Mouse (Mus musculus) B cell, adult 2 months (primary cell): ENCODE measurements around the gene Pfas.

Experiments used
- DNase-seq, 2 experiments: peaks; one replicate each; pipeline ENCODE4 v3.0.0; 2022

Gene Pfas

DNA sequence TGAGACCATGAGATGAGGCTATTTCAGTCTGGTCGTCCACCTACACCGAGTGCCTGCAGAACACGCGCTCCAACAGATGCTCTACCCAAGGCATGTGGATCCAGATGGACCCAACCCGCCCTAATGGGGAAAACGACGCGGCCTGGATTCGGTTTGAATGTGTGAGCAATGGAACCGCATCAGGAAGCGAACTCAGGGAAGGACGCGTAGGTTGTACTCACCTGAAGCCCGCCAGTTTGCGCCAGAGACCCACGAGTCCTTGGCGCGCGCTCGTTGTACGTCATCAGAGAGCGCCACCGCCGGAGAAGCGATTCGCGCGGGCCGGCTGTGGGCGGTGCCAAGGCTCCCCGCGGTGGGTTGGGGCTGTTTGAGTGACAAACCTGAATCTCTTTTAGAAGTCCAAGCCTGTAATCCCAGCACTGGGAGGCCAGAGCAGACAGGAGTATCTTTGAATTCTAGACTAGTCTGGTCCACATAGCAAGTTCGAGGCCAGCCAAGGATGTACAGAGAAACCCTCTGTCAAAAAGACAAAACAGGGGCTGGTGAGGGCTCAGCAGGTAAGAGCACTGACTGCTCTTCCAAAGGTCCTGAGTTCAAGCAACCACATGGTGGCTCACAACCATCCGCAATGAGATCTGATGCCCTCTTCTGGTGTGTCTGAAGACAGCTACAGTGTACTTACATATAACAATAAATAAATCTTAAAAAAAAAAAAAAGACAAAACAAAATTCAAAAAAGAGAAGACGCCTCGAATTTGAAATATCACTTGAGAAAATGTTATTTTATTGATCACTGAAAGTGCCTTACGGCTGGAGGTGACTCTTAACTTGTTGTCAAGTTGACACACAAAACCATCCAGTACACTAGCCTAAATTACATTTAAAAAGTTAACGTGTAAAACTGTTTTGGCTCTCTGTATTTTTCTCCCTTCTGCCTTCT, at the start of gene Pfas:
Gene Pfas, minus strand, starts transcription at position 279 of the 940 bp plus-strand sequence.
- peak; percentile 97 for DNase-seq

DNA sequence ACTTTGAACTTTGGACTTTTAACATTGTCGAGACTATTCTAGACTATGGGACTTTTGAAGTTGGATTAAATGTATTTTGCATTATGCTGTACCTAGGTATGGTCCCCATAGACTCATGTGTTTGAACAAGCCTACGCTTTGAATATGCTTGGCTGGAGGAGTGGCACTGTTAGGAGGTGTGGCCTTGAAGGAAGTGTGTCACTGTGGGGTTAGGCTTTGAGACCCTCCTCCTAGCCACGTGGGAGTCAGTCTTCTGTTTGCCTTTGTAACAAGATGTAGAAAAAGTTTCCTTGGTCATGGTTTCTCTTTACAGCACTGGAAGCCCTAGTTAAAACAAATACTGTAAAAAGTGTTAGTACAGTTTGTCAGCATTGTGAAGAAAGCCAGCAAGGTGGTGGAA, 45.6 kb upstream of the Pfas start:
- DNase-seq = no peak

- no peak for DNase-seq
Observed at GRCm38 (mm10) chr11:69052824-69053421, 44.7 kb upstream of the Pfas start.

GRCm38 (mm10) chr11:69051771-69052170, 43.5 kb upstream of the Pfas start:
- DNase-seq = no peak

- DNase-seq = no peak
Observed at GRCm38 (mm10) chr11:69050748-69051147, 42.5 kb upstream of the Pfas start.

GRCm38 (mm10) chr11:69048151-69048550, 39.9 kb upstream of the Pfas start:
- no peak for DNase-seq

- DNase-seq = no peak
Observed at GRCm38 (mm10) chr11:69047592-69047991, 39.3 kb upstream of the Pfas start.

DNA sequence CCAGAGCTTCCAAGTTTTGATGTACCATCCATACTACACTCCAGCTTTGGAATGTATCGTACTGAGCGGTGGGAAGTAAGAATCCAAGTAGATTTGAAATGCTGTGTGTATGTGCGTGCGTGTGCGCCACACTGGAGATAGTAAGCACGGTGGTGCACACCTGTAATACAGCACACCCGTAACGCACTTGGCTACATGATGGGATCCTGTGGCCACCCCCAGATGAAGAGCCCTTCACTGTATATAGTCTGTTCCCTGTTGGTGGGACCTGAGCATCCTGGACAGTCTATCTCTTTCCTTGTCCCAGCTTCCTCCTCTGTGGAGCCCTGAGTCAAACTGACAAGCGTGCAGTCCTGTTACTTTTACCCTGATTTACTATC, 38.1 kb upstream of the Pfas start:
- no peak for DNase-seq

GRCm38 (mm10) chr11:69045531-69046394, 37.5 kb upstream of the Pfas start, which contains the start of gene Aurkb:
Aurkb (plus strand) TSS chr11:69045647.
- DNase-seq = peak; percentile 85

GRCm38 (mm10) chr11:69038173-69038572, 29.9 kb upstream of the Pfas start:
- DNase-seq = no peak

DNA sequence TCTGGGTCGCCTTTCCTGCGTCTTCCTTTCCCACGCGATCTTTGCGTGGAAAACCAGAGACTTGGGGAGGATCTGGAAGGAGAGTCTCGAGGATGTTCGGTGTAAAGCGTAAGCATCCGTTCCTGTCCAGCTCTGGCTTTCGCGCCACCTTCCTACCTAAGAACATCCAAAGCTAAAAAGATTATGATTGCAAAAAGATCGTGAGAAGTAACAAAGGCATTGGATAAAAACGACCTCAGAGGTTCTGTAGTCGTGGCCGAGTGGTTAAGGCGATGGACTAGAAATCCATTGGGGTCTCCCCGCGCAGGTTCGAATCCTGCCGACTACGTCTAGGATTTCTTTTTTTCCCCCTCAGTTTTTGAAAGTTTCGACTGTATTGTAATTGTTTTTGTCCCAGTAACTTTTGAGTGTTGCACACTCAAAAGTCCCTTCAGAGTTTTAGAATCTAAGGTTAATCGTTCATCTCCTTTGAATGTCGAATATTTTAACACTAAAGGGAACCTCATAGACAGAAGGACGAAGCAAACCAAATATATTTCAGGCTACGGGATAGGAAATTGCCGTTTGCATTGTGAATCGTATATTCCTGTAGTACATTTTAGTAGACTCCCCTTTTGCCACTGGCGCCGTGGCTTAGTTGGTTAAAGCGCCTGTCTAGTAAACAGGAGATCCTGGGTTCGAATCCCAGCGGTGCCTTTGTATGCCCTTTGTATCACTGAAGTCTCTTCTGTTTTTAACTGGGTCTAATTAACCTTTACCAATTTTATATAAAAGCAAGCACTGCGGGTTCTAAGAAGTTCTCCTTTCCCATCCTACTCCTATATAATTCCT, 29.2 kb upstream of the Pfas start:
- peak; percentile 87 to 90 for DNase-seq

GRCm38 (mm10) chr11:69036486-69037230, 28.4 kb upstream of the Pfas start:
- DNase-seq = peak; percentile 92 to 93

- DNase-seq = peak; percentile 75 to 76
Observed at GRCm38 (mm10) chr11:69035849-69036248, 27.6 kb upstream of the Pfas start.

DNA sequence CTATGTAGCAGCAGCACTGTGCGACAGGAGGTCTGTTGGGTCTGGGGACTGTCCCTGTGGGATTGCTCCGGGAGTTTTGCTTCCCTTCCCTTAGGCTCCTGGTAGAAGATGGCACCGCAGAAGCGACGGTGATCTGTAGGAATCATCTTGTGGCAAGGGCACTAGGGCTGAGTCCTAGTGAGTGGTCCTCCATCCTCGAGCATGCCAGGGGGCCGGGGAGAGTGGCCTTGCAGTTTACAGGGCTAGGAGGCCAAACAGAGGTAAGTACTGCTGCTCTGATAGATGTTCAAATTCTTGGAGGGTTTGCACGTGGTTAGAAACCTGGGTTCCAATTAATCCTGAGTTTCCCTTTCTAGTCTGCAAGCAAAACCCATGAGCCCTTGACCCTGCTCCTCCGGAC, 27.2 kb upstream of the Pfas start:
- DNase-seq = no peak

- DNase-seq = no peak
Observed at GRCm38 (mm10) chr11:69034585-69034984, 26.3 kb upstream of the Pfas start.

- no peak for DNase-seq
Observed at GRCm38 (mm10) chr11:69033552-69033951, 25.3 kb upstream of the Pfas start.

DNA sequence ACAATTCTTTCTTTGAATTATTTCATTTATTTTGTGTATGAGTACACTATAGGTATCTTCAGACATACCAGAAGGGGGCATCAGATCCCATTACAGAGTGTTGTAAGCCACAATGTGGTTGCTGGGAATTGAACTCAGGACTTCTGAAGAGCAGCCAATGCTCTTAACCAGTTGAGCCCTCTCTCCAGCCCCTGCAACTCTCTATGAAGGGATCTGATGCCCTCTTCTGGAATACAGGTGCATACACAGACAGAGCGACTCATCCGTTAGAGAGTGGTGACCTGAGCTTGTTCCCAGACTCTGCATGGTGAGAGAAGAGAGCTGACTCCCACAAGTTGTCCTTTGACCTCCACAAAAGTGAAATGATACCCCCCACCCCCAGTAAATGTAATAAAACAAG, 20.5 kb upstream of the Pfas start:
- peak in 1 of 2 experiments; percentile 16 for DNase-seq

GRCm38 (mm10) chr11:69026562-69026961, 18.3 kb upstream of the Pfas start:
- DNase-seq = no peak

- DNase-seq = no peak
Observed at GRCm38 (mm10) chr11:69020691-69021090, 12.4 kb upstream of the Pfas start.

DNA sequence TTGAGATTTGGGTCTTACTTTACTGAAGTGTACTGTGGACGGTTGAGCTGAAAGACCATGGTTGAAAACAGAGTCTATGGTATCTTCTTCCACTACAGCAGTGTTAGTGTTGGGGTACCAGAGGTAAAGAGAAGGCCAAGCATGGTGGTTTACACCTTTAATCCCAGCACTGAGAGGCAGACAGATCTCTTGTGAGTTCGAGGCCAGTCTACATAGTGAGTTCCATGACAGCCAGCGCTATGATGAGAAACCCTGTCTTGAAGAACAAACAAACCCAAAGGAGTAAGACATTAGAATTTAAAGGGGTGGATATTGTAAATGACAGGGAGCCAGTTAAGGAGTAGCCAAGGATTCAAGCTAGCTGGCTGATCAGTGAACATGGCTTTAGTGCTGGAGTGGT, 8.5 kb upstream of the Pfas start:
- DNase-seq = no peak

DNA sequence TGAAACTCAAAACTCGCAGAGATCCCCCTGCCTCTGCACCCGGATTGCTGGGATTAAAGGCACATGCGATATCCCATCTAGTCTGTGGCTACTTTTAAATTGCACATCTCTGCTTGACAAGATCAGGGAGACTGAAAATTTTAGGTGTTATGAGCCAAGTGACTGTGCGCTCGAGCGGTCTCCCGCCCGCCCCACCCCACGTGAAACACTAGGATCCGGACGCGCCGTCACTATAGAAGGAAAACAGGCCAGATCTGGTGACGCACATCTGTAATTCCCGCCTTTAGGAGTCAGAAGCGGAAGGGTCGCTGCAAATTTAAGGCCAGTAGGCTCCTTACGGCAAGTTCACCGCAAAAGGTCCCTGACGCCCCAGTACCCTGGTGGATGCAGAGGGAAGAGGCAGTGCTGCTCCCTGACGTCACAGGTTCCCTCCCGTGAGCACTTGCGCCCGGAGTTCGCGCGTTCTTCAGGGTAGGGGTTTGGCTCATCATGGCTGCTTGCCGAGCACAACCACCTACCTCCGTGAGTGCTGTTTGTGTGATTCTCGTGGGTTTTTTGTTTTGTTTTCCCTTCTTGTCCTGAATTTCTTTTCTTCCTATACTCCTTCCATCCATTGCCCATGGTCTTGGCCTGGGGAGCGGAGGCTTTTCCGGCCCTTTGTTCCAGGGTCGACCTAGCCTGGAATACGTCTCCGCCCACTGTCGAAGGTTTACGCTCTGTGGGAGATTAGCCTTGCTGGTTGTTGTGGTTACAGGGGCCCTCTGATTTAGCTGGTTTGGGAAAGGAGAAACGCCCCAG, 7.6 kb upstream of the Pfas start, which contains the start of gene Ctc1:
Gene Ctc1, plus strand, starts transcription at position 268 of the 798 bp plus-strand sequence.
- peak; percentile 92 to 94 for DNase-seq
